Mouse (Mus musculus): Measurements from ENCODE around the gene Tmppe.

DNA sequence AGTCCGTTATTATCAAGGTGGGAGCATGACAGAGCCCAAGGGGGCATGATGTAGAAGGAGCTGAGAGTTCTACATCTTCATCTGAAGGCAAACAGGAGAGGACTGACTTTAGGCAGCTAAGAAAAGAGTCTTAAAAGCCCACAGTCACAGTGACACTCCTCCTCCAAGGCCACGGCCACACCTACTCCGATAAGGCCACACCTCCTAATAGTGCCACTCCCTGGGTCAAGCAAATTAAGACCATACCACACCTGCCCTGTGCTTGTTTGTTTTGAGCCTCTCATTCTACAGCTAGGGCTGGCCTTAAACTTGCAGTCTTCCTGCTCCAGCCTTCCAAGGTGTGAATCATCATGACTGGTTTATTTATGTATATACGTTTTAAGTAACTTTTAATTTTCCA, 5.6 kb upstream of the Tmppe start:
- TF ChIP-seq CTCF (IDR thresholded peaks at IDR 0.05; ENCODE audit: control insufficient read depth, insufficient read depth, low read length) (no peak), POLR2A (IDR thresholded peaks at IDR 0.05; ENCODE audit: borderline replicate concordance, control insufficient read depth, low read depth, low read length) (no peak)
